Mouse (Mus musculus): ENCODE data around the gene Adamts16.

The Adamts16 gene

GRCm38 (mm10) chr13:70714081-70714775 is 127.4 kb downstream of the Adamts16 start:
- peak; percentile 40 to 46 for DNase-seq (ENCODE audit: low spot score in 2 of 2)

- DNase-seq (ENCODE audit: low spot score in 2 of 2), result no peak
Measured at GRCm38 (mm10) chr13:70713331-70713730, 128.3 kb downstream of the Adamts16 start.

DNA sequence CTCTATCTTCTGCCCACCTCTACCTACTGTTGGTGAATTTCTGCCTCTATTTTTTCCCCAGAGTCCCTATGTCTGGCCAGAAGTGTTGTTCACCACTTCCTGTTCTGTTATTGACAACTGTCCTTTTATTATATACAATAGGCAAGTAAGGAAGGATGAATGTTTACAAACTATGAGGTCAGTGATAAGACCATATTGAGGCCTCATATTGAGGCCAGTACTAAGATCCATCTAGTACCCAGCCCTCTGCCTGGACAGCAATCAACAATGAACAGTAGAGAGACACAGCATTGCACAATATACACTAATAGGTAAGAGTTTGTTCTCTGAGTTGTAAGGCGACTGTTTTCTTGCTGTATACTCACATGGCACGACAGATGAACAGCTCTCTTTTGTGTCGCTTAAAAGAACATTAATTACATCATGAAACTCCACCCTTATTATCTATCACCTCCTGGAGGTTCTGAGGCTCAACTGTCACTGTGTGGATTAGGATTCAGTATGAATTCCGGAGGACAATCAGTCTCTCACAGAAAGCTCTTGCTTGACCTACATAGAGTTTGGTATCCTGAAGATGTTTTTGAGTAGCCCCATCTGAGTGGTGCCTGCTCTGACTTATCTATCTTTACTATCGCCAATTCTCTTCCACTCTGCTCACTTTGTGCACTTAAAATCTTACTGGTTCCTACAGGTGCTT is 134.3 kb downstream of the Adamts16 start:
- no peak for DNase-seq (ENCODE audit: low spot score in 2 of 2)

GRCm38 (mm10) chr13:70702904-70703303 is 138.7 kb downstream of the Adamts16 start:
- no peak for DNase-seq (ENCODE audit: low spot score in 2 of 2)

DNA sequence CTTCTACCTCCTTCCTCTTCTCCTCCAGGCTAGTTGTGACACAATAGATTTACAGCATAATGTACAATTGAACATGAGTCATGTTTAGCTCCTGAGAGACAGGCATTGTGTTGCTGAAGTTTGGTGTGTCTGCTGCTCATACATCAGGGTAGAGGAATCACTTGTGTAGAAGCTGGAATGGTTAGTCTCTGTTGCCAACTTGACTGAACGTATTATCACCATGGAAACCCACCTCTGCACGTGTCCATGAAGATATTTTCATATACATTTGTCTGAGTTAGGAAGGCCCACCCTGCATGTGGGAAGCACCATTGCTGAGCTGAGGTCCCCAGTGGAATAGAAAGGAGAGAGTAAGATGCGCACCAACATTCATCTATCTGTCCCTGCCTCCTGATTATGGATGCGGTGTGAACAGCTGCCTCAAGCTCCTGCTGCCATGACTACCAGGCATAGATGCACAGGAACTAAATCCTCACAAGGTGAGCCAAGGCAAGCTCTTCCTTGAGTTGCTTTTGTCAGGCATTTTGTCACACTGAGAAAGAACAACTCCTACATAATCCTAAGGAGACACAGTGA is 142.7 kb downstream of the Adamts16 start:
- peak; percentile 43 to 46 for DNase-seq (ENCODE audit: low spot score in 2 of 2)

GRCm38 (mm10) chr13:70689452-70689960 is 152.1 kb downstream of the Adamts16 start:
- DNase-seq (ENCODE audit: low spot score in 2 of 2), result no peak

DNA sequence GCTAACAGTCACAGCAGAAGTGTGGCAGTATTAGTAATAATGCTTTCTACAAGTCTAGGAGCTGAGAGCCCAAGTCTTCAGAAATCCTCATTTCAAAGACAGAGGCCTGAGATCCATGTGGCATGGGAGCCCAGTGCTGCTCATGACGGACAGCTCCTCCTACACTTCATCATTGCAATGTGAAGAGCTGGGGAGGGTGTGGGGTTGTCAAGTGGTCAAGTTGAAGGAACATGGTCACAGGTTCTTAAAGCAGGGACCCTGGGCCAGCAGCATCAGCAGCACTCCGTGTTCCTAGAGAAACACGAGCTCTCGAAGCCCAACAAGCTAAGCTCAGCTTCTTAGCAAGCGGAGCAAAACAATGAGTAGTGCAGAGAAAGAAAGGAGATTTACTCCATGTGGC is 155.8 kb downstream of the Adamts16 start:
- DNase-seq (ENCODE audit: low spot score in 2 of 2), result no peak

DNA sequence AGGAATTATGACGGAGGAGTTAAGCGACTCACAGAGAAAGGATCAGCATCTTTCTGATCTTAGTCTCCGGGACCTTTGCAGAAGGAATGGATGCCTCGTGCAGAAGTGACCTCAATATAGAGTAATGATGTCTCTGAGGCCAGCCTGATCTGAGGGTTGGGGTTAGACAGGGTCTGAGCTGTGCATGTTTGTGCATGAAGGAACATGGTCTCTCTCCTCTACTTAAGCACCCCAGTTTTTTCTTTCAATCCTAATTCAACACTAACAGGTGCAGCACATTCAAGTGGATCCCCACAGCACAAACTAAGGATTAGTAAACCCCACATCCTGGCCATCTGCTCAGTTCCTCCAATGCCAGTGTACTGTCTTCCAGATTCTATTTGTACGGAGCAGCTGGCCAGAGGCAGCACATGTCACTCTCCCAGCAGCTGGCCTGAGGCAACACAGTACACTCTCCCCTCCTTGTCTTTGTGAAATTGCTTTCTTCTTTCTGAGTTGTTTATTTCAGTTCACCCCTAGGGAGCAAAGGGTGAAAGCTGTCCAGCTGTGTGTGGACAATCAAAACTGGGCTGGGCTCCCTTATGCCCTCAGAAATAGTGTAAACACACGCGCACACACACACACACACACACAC is 156.5 kb downstream of the Adamts16 start:
- DNase-seq (ENCODE audit: low spot score in 2 of 2), result no peak

DNA sequence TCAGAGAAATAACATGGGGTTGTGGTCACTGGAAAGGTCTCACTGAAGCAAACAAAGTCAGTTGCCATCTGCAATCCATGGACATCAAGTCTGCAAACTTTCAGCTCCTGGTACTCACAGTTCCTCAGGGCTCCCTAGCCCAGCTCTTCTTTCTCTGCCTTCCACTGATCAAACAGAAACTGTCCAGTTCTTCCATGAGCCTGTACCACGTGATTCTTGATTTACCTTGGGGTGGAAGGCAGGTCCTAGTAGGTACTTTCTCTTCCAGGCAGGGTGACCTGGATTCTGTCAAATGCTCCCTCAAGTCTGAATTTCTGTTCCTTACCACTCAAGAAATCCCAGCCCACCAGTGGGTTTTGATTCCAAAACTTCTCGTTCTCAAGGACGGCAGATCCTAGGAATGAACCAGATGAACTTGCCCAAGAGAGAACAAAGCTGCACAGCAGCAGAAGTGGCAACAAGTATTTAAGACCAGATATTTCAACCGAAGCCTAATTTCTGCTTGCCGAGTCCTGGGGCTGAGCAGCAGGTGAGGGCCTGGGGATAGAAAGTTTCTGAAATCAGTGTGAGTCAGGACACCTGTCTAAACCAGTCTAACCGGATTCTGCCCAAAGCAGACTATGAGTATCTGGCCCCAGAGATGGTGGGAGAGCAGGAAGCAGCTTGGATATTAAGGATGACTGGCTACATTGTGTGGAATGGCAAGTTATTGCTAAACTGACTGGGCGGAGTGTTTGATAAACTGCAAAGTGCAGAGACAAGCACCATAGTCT is 160.0 kb downstream of the Adamts16 start:
- DNase-seq (ENCODE audit: low spot score in 2 of 2), result no peak

- no peak for DNase-seq (ENCODE audit: low spot score in 2 of 2)
Measured at GRCm38 (mm10) chr13:70680316-70680715, 161.3 kb downstream of the Adamts16 start.
